Comparison of ENCODE assay signal across 10 mouse cellular contexts in genomic region chr12:3732623-3733265, GRCm38 (mm10).
DNase-seq lines count a peak whose midpoint lies in the region; ATAC-seq and TF ChIP-seq lines count a peak whose summit lies in the region.
"Had no signal": no experiment of that assay in that cellular context is flagged by ENCODE, and none has a peak within 500 bp of the region (broad histone marks: within the 10 kb centered on the region; RNA-seq: fewer than 3 reads in every experiment).

No protein-coding gene starts in this region.

- no peak for TF ChIP-seq CTCF in layer of hippocampus, adult 2 months (conservative IDR thresholded peaks at IDR 0.05)

- DNase-seq in heart, adult 8-10 months (ENCODE audit: low spot score) = no peak
- DNase-seq in ES-CJ7 (ENCODE audit: low read depth, low spot score) = peak; percentile 68
- peak; percentile 62 for DNase-seq in cerebellum, adult 9-10 months
- peak; percentile 54 to 69 for DNase-seq in layer of hippocampus, adult 2 months (ENCODE audit: low spot score in 2 of 2)
- DNase-seq in thymus, postnatal 14 days = no peak

- peaks cover 14% of the 10 kb centered on the region for H3K4me1 ChIP-seq in heart, embryonic 12.5 days (replicated peaks)
- H3K4me1 ChIP-seq in stomach, embryonic 16.5 days (ENCODE audit: control insufficient read depth, insufficient read depth, low read length) = no peaks in the 10 kb centered on the region
- H3K4me1 ChIP-seq: liver, embryonic 15.5 days had no signal

- H3K27me3 ChIP-seq in heart, embryonic 12.5 days (replicated peaks) = no peaks in the 10 kb centered on the region
- H3K27me3 ChIP-seq in stomach, embryonic 16.5 days (ENCODE audit: control insufficient read depth, insufficient read depth, low read length) = no peaks in the 10 kb centered on the region
- H3K27me3 ChIP-seq: liver, embryonic 15.5 days had no signal

- no peak overlapping the region for H3K4me2 ChIP-seq in heart, embryonic 12.5 days
- H3K4me2 ChIP-seq in stomach, embryonic 16.5 days (ENCODE audit: low read depth, low read length) = no peak overlapping the region
- H3K4me2 ChIP-seq: liver, embryonic 15.5 days had no signal

- H3K36me3 ChIP-seq in heart, embryonic 12.5 days = 0 out of 2 replicates have a peak, but pooled peaks cover 4% of the 10 kb centered on the region
- no peaks in the 10 kb centered on the region for H3K36me3 ChIP-seq in stomach, embryonic 16.5 days (ENCODE audit: control insufficient read depth, insufficient read depth, low read length)
- H3K36me3 ChIP-seq: liver, embryonic 15.5 days had no signal

- H3K27ac ChIP-seq in heart, embryonic 12.5 days (ENCODE audit: poor library complexity, severe bottlenecking) = peak overlapping the region; percentile 43; the same call in 1 of the 2 replicates
- H3K27ac ChIP-seq in layer of hippocampus, adult 2 months = peak overlapping the region; percentile 21
- no peak overlapping the region for H3K27ac ChIP-seq in stomach, embryonic 16.5 days (ENCODE audit: low read length)
- H3K27ac ChIP-seq: liver, embryonic 15.5 days had no signal

- ATAC-seq in heart, embryonic 12.5 days (ENCODE audit: insufficient number of reproducible peaks, low FRiP score) = no peak
- ATAC-seq in stomach, embryonic 16.5 days (ENCODE audit: insufficient read depth, low FRiP score) = 0 out of 2 replicates have a peak, but pooled peaks have one; percentile 53
- ATAC-seq in activated CD4-positive, CD25-positive, alpha-beta regulatory T cell, adult 4 months = no peak

- no peak overlapping the region for H3K9ac ChIP-seq in heart, embryonic 12.5 days
- H3K9ac ChIP-seq in stomach, embryonic 16.5 days (ENCODE audit: low read length) = no peak overlapping the region
- H3K9ac ChIP-seq: liver, embryonic 15.5 days had no signal

- H3K4me3 ChIP-seq in heart, embryonic 12.5 days = no peak overlapping the region
- no peak overlapping the region for H3K4me3 ChIP-seq in layer of hippocampus, adult 2 months
- no peak overlapping the region for H3K4me3 ChIP-seq in stomach, embryonic 16.5 days (replicated peaks; ENCODE audit: low read length)
- H3K4me3 ChIP-seq: erythroblast, embryonic 14.5 days; liver, embryonic 15.5 days had no signal

- WGBS in heart, embryonic 12.5 days = 52% methylated on average over 11 of the region's 11 CpGs
- WGBS in stomach, embryonic 16.5 days = 72% methylated on average over 11 of the region's 11 CpGs

- H3K9me3 ChIP-seq in heart, embryonic 12.5 days (replicated peaks) = no peaks in the 10 kb centered on the region
- no peaks in the 10 kb centered on the region for H3K9me3 ChIP-seq in stomach, embryonic 16.5 days (replicated peaks; ENCODE audit: control insufficient read depth, low read length)
- H3K9me3 ChIP-seq: liver, embryonic 15.5 days had no signal

Comparison
In these comparisons a context has a peak if more than half of its experiments do, and no peak if none do; other contexts are left out.
1. DNase-seq: peak in ES-CJ7 (single experiment), cerebellum, adult 9-10 months (single experiment) and layer of hippocampus, adult 2 months (2 of 2); none in heart, adult 8-10 months (single experiment) and thymus, postnatal 14 days (single experiment).